Mouse (Mus musculus) ES-E14 (cell line): ENCODE data around the gene Ctdsp2.

Experiments
- CHD2 ChIP-seq: IDR thresholded peaks from 2 replicates; pipeline ENCODE4 v1.6.1; 2014; ENCODE audit warnings: mild to moderate bottlenecking, low read depth, low read length, inconsistent platforms
- HCFC1 ChIP-seq: IDR thresholded peaks from 2 replicates; pipeline ENCODE4 v1.6.1; 2012; ENCODE audit warnings: low read length, inconsistent platforms, borderline replicate concordance; ENCODE audit not compliant: insufficient read depth
- MAFK ChIP-seq: IDR thresholded peaks from 2 replicates; pipeline ENCODE4 v1.6.1; 2014; ENCODE audit warnings: mild to moderate bottlenecking, low read depth, low read length, inconsistent platforms; ENCODE audit not compliant: insufficient read depth
- ZC3H11A ChIP-seq: IDR thresholded peaks from 2 replicates; pipeline ENCODE4 v1.6.1; 2012; ENCODE audit warnings: low read depth, mild to moderate bottlenecking, inconsistent platforms, low read length, borderline replicate concordance
- ZNF384 ChIP-seq: IDR thresholded peaks from 2 replicates; pipeline ENCODE4 v1.6.1; 2012; ENCODE audit warnings: low read depth, low read length, inconsistent platforms

- TF ChIP-seq CHD2 (no peak), HCFC1 (no peak), MAFK (no peak), ZNF384 (0 out of 2 replicates have a peak, but pooled peaks have one; percentile 17), ZC3H11A (no peak)
Observed at GRCm38 (mm10) chr10:127001297-127001696, 22.8 kb downstream of the Ctdsp2 start.
